Mouse (Mus musculus) lung, postnatal 0 days (tissue): Measurements from ENCODE around the gene Ntn5.

ENCODE experiments used
- CTCF ChIP-seq: IDR thresholded peaks from 2 replicates; pipeline ENCODE4 v1.5.1; 2016; ENCODE audit warnings: antibody characterized with exemption, mild to moderate bottlenecking
- EP300 ChIP-seq: IDR thresholded peaks from 2 replicates; pipeline ENCODE4 v1.6.1; 2016; ENCODE audit warnings: antibody characterized with exemption, mild to moderate bottlenecking, control low read depth

- TF ChIP-seq CTCF (no peak), EP300 (no peak)
Measured at GRCm38 (mm10) chr7:45683396-45684050, at the start of gene Ntn5.
